Mouse (Mus musculus): Measurements from ENCODE around the gene Tiam1. TPM values are rescaled to one million over a fixed set of nuclear protein-coding genes. Genes with fewer than 3 reads are reported as not detected.

Gene Tiam1
- total RNA-seq, 2 experiments from 2014 or later = 67.9 to 73.4 TPM

- DNase-seq (ENCODE audit: low spot score in 2 of 2) = no peak
These were observed 252.9 kb downstream of the Tiam1 start for GRCm38 (mm10) chr16:89890515-89891189.

GRCm38 (mm10) chr16:89889890-89890462, 253.6 kb downstream of the Tiam1 start:
- DNase-seq (ENCODE audit: low spot score in 2 of 2) = no peak

DNA sequence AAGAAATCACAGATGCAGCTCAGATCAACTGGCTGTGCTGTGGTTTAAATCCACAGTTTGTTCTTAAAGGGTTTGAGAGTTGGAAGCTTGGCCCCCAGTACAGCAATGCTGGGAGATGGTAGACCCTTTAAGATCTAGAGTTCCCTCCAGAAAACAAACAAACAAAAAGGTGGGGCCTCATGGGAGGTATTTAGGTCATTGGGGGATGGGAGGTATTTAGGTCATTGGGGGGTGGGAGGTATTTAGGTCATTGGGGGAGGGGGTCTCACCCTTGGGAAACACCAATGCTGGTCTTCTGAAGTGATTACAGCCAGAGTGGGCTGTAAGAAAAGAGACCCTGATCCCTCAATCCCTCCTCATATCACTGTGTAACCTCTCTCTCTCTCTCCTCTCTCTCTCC, 257.0 kb downstream of the Tiam1 start:
- no peak for DNase-seq (ENCODE audit: low spot score in 2 of 2)

- no peak for DNase-seq (ENCODE audit: low spot score in 2 of 2)
These were observed 257.9 kb downstream of the Tiam1 start for GRCm38 (mm10) chr16:89885661-89886060.

GRCm38 (mm10) chr16:89883897-89884296, 259.7 kb downstream of the Tiam1 start:
- DNase-seq (ENCODE audit: low spot score in 2 of 2) = no peak

DNA sequence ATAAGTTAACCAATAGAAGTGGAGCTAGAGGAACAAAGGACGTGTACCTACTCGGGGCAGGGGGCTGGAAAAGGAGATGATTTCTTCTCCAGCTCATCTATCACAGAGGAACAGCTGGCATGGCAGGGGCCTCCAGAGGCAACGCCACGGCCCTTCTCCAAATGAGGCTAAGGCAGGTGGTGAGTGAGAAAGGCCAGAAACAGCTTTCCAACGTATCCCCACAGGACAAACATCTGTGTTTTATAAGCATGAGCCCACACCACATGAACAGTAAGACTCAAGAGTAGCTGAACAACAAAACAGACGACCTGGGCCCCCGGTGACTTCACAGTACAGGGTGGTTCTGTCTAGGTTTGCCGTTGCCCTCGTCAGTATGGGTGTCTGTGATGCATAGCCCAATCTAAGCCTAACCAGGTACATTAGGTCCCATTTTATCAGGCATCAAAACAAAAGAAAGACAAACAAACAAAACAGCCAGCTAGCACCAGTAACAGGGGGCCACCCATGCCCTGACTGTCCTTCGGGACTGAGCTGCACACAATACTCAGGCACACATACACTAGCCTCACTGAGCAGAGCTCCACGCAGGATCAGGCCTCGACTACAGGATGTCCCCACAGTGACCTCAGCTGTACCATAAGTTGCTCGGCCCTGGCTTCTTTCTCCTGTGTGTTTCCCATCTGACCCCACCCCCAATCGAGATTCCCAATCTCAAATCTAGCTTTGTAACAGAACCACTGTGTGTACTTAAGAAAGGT, 260.9 kb downstream of the Tiam1 start:
- DNase-seq (ENCODE audit: low spot score in 2 of 2) = no peak

DNA sequence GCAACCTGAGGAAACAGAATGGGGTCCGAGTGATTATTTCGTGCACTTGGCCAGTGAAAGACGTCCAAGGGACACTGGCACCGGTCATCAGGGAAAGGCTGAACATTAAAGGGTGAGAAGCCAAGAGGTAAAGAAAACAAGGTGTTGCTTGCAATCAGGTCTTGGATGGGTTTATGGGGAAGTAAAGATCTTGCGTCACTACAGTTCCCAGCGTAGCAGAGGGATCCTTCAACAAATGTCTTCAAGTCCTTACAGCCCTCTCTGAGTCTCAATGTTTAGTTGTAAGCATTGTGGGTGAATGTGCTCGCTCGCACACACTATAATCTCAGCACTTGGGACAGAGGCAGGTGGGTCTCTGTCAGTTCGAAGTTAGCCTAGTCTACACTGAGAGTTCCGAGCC, 266.4 kb downstream of the Tiam1 start:
- DNase-seq (ENCODE audit: low spot score in 2 of 2) = no peak

- no peak for DNase-seq (ENCODE audit: low spot score in 2 of 2)
These were observed 267.5 kb downstream of the Tiam1 start for GRCm38 (mm10) chr16:89876079-89876478.

- DNase-seq (ENCODE audit: low spot score in 2 of 2) = no peak
These were observed 269.4 kb downstream of the Tiam1 start for GRCm38 (mm10) chr16:89874012-89874704.

GRCm38 (mm10) chr16:89872011-89872942, 271.3 kb downstream of the Tiam1 start:
- no peak for DNase-seq (ENCODE audit: low spot score in 2 of 2)

DNA sequence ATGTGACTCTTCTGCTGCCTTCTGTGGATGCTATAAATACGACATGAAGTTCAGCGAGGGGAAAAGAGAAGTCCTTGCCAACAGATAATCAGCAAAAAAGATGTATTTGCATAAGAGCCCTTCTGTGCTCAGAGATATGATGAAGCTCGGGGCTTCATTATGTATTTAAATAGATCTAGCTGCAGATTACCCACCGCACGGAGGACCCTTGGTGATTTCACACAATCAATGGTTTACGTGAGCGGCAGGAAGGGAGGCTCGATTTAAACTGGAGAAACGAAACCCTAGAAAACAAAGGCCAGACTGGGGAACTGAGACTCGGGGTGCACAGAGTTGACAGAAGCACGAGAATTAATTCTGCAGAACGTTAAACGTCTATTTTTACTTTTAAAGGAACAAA, 272.2 kb downstream of the Tiam1 start:
- no peak for DNase-seq (ENCODE audit: low spot score in 2 of 2)

- DNase-seq (ENCODE audit: low spot score in 2 of 2) = no peak
These were observed 273.5 kb downstream of the Tiam1 start for GRCm38 (mm10) chr16:89870059-89870458.

DNA sequence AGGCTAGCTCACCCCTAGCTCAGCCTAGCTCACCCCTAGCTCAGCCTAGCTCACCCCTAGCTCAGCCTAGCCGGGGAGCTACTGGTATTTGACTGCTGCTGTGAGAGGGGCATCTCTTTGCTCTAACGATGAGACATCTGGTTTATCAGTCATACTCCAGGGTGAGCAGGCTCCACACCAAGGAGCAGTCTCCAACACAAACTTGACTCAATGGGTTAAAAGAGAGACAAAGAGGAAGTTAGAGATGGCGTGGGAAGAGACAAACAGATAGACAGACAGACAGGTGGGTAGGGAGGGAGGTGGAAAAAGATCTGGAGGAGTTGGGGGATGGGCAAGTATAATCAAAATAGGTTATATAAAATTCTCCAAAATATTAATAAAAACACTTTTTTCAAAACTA, 275.1 kb downstream of the Tiam1 start:
- DNase-seq (ENCODE audit: low spot score in 2 of 2) = no peak

GRCm38 (mm10) chr16:89867212-89867829, 276.2 kb downstream of the Tiam1 start:
- no peak for DNase-seq (ENCODE audit: low spot score in 2 of 2)

DNA sequence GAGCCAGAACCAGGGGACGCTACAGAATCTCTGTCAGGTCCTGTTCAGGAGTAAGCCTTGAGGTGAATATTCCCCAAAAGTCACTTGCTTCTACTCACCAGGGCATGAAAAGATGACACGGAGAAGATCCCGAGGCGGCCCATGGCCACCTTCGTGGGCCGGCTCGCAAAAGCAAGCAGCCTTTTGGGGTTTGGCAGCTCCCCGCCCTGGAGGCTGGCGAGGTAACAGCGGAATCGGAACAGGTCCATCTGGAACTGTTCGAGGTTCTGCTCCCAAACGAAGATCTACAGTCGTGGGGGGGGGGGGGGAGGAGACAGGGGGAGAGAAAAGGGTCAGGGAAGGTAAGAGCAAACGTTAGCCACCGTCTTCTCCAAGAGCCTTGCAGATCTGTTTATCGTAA, 278.4 kb downstream of the Tiam1 start:
- no peak for DNase-seq (ENCODE audit: low spot score in 2 of 2)

GRCm38 (mm10) chr16:89864710-89865109, 278.9 kb downstream of the Tiam1 start:
- DNase-seq (ENCODE audit: low spot score in 2 of 2) = no peak

GRCm38 (mm10) chr16:89863264-89863663, 280.3 kb downstream of the Tiam1 start:
- no peak for DNase-seq (ENCODE audit: low spot score in 2 of 2)

- no peak for DNase-seq (ENCODE audit: low spot score in 2 of 2)
These were observed 282.0 kb downstream of the Tiam1 start for GRCm38 (mm10) chr16:89861531-89861930.

- DNase-seq (ENCODE audit: low spot score in 2 of 2) = no peak
These were observed 282.9 kb downstream of the Tiam1 start for GRCm38 (mm10) chr16:89860708-89861107.

GRCm38 (mm10) chr16:89857666-89858065, 285.9 kb downstream of the Tiam1 start:
- no peak for DNase-seq (ENCODE audit: low spot score in 2 of 2)

All from adrenal gland, postnatal 4 days (tissue).